Mouse (Mus musculus) embryonic fibroblast, embryonic 13.5 days (primary cell): ENCODE measurements around the gene Psmd9.
"Not testable (repeated sequence)": the region's sequence is repeated elsewhere in the genome, so short reads cannot be mapped to it uniquely, and the experiment has no call there.

Source experiments
- CTCF ChIP-seq: IDR thresholded peaks from 2 replicates; pipeline ENCODE4 v1.5.1; 2011; ENCODE audit warnings: mild to moderate bottlenecking, control low read depth, low read length, moderate library complexity, borderline replicate concordance; ENCODE audit not compliant: insufficient read depth
- POLR2A ChIP-seq: IDR thresholded peaks from 2 replicates; pipeline ENCODE4 v1.6.1; 2011; ENCODE audit warnings: low read depth, mild to moderate bottlenecking, control low read depth, low read length, moderate library complexity

DNA sequence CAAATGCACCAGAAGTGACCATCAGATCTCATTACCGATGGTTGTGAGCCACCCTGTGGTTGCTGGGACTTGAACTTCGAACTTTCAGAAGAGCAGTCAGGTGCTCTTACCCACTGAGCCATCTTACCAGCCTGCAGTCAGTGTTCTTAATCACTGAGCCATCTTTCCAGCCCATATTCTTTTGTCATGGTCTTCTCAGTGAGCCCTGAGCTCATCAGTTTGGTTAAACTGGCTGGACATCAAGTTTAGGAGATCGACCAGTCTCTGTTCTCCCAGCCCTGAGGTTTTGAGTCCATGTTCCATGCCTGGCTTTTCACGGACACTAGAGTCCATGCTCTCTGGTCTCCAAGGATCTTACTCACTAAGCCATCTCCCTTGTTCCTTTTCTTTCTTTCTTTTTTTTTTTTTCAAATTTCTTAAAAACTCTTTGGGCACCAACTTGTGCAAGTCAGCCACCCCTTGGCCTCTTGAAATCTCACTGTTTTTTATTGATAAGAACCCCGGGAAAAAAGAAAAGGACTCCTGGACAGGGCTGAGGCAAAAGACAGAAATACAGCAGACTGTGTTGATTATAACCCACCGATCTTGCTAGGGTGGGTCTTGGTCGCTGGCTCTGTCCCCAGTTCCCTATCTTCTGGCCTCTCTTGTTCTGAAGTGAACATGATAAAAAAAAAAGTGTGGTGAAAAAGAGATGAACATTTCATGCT lies 31.8 kb downstream of the Psmd9 start:
- TF ChIP-seq CTCF, POLR2A: not testable (repeated sequence)
